Mouse (Mus musculus): ENCODE measurements at regions not wholly inside any gene's neighbourhood (a gene's known extent, or its start where the extent isn't known, plus 50 kb on each side); places are given as distances from the start of the nearest gene placed in this dataset.

DNA sequence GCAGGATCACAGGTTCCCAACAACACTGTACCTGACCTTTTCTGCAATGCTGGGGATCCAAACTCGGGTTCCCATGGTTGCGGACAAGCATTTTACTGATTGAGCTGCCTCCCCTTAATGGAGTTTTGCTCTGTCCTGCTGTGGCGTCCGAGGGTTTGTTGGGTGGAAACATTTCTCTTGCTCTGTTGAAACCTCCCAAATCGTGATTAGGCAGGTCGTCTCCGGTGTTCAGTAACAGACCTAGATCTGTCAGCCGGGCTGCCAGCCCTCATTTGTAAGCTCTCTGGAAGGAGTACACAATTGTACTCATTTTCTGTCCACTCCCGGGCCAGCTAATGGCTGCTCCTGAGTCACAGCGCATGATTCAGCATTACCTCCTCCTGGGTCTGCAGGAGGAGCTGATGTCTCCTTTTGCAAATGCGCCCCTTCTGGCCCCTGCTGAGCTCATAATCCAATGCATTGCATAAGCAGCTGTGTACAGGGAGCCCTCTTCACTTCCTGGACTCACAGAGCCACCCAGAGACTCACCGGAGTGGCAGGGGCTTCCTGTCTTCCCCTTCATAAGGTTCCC, 49.8 kb upstream of the Sipa1l2 start:
- H3K4me3 ChIP-seq: no peak overlapping the region
- WGBS: 60% methylated on average over 12 of the region's 12 CpGs

More for the DNA sequence above, 49.8 kb upstream of the Sipa1l2 start:
- TF ChIP-seq CTCF (IDR thresholded peaks at IDR 0.05): no peak
- TF ChIP-seq EP300 (IDR thresholded peaks at IDR 0.05; ENCODE audit: insufficient read depth, low read depth, low read length): no peak
- no peak for TF ChIP-seq POLR2A (IDR thresholded peaks at IDR 0.05; ENCODE audit: insufficient read depth, low read depth, low read length)
- intact Hi-C loops (cut with DNase I): no loop called here
- Histone ChIP-seq H3K9ac (ENCODE audit: low read depth, low read length) (no peak overlapping the region), H3K79me2 (replicated peaks; ENCODE audit: control insufficient read depth, insufficient read depth, low read length) (no peaks in the 10 kb centered on the region), H3K27me3 (ENCODE audit: control insufficient read depth, insufficient read depth, low read length) (no peaks in the 10 kb centered on the region), H3K27ac (no peak overlapping the region), H3K4me1 (ENCODE audit: control insufficient read depth, insufficient read depth, low read length) (peaks cover 3% of the 10 kb centered on the region), H3K36me3 (ENCODE audit: control insufficient read depth, insufficient read depth, low read length) (no peaks in the 10 kb centered on the region)
- DNase-seq: peak in 1 of 2 experiments; percentile 16
